Mouse (Mus musculus) small intestine, adult 2 months (tissue): ENCODE measurements around the gene Hras.

Experiments
- CTCF ChIP-seq: fragments of 200-500 bp; IDR thresholded peaks from 2 replicates; pipeline ENCODE4 v1.5.1; 2012; ENCODE audit warnings: low read depth, mild to moderate bottlenecking, control low read depth, inconsistent platforms, low read length, moderate library complexity, mixed read lengths; ENCODE audit not compliant: insufficient replicate concordance, insufficient read length; ENCODE audit errors: extremely low read depth
- POLR2A ChIP-seq: fragments of 200-500 bp; IDR thresholded peaks from 2 replicates; pipeline ENCODE4 v1.6.1; 2012; ENCODE audit warnings: low read depth, mild to moderate bottlenecking, control low read depth, inconsistent platforms, low read length, moderate library complexity

GRCm38 (mm10) chr7:141176173-141176572 lies 17.6 kb downstream of the Hras start:
- peak; percentile 92; the same call in 1 of the 2 replicates for TF ChIP-seq CTCF
- no peak for TF ChIP-seq POLR2A
